Mouse (Mus musculus) liver, embryonic 16.5 days (tissue): ENCODE results near the gene Lemd1. TPM values are rescaled to one million over a fixed set of nuclear protein-coding genes. Genes with fewer than 3 reads are reported as not detected.

Experiments used
- ATAC-seq: fragments of 200-750 bp; cut with Nextera tagmentation; 2 replicates; pipeline ENCODE4 v1.8.0; 2017; ENCODE audit warnings: low read depth, mild to moderate bottlenecking, moderate number of reproducible peaks, moderate library complexity
- H3K27ac ChIP-seq: fragments of 300-500 bp; sonication (generic); 2 replicates; pipeline ENCODE4 v1.5.1; 2014; ENCODE audit warnings: mild to moderate bottlenecking, low read length
- H3K27me3 ChIP-seq: fragments of 300-500 bp; sonication (generic); 2 replicates; pipeline ENCODE4 v1.6.1; 2014; ENCODE audit warnings: low read depth, low read length, mixed read lengths; ENCODE audit not compliant: control insufficient read depth, insufficient read depth
- H3K36me3 ChIP-seq: fragments of 300-500 bp; sonication (generic); 2 replicates; pipeline ENCODE4 v1.6.1; 2014; ENCODE audit warnings: mild to moderate bottlenecking; ENCODE audit not compliant: control insufficient read depth, insufficient read depth
- H3K4me1 ChIP-seq: fragments of 300-500 bp; sonication (generic); 2 replicates; pipeline ENCODE4 v1.6.1; 2014; ENCODE audit warnings: low read depth, low read length, mixed read lengths; ENCODE audit not compliant: control insufficient read depth
- H3K4me2 ChIP-seq: fragments of 300-500 bp; sonication (generic); 2 replicates; pipeline ENCODE4 v1.6.1; 2014; ENCODE audit warnings: low read depth, low read length, mixed read lengths
- H3K4me3 ChIP-seq: fragments of 300-500 bp; sonication (generic); 2 replicates; pipeline ENCODE4 v1.5.1; 2014; ENCODE audit warnings: low read depth, mild to moderate bottlenecking, low read length
- H3K9ac ChIP-seq: fragments of 300-500 bp; sonication (generic); 2 replicates; pipeline ENCODE4 v1.6.1; 2014; ENCODE audit warnings: low read depth, low read length
- H3K9me3 ChIP-seq: fragments of 300-500 bp; sonication (generic); replicated peaks from 2 replicates; pipeline ENCODE4 v1.6.1; 2016; ENCODE audit warnings: low read length; ENCODE audit not compliant: control insufficient read depth
- WGBS: fragments of 180-500 bp; shearing (Covaris S2); extraction: QIAGEN DNeasy Blood & Tissue Kit; methylation state at CpG from one replicate; pipeline ENCODE4 v1.1.7; 2014; ENCODE audit not compliant: insufficient replicate concordance; 5-methylcytosine and 5-hydroxymethylcytosine counted together
- polyA plus RNA-seq: library from polyadenylated mRNA; unstranded; fragments of >200 nt; fragmentation: Nextera tagmentation; extraction: Ambion mirVana; gene quantifications from 2 replicates; pipeline ENCODE4 v1.2.1, GENCODE M21; 2015

Lemd1 gene
- polyA plus RNA-seq, 1 experiment from 2014 or later, result not detected

DNA sequence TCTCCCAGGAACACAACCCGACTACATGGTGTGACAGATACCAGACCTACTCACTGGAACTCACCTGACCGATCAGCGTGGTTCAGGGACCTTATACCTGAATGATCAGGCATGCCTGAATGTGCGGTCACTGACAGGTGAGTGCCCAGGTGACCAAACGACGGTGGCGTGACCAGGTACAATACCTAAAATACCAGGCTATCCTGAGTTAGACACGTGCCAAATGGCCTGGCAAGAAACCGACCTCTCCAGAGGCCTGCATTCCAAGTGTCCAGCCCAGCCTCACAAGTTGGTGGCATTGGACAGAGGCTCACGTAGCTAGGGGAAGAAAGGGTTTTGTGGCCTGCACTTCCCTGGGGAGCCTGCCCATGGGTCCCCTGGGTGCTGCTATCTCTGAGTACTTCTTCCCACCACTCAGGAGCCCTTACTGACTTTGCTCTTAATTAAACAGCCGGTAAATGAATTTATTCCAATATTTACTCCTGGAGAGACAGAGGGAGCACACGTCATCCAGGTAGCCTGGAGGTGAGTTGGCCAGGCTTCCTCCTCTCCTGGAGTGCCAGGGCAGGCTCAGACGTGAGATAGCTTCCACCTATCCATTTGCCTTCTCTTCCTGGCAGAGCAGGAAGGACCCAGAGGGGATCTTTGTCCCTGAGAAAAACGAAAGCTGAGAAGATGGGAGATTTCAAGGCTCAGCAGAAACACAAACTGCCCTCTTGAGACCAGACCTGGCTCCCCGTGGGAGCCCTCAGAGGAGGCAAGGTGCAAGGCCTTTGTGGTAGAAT is 40.2 kb upstream of the Lemd1 start:
- Histone ChIP-seq H3K9me3 (no peaks in the 10 kb centered on the region), H3K9ac (no peak overlapping the region), H3K4me2 (no peak overlapping the region), H3K36me3 (no peaks in the 10 kb centered on the region), H3K4me1 (no peaks in the 10 kb centered on the region), H3K27me3 (no peaks in the 10 kb centered on the region), H3K4me3 (no peak overlapping the region), H3K27ac (no peak overlapping the region)
- WGBS, result 65% methylated on average over 15 of the region's 15 CpGs
- no peak for ATAC-seq

DNA sequence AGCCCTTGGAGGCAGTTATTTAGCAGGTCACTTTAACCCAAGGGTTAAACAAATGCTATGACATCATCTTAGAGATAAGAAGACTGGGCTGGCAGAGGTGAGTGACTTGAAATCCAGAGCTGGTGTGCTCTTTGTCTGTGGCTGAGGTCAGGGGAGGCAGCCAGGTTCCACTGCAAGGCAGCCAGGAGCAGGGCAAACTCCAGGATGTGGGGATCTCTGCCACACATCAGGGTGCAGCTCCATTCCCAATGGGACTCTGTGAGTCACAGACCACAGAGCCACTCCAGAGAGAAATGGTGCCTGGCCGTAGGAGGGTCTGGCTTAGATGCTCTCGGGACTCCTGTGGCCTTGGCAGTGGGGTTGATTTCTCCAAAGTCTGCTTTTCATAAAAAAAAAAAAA is 39.3 kb upstream of the Lemd1 start:
- ATAC-seq, result no peak
- no peaks in the 10 kb centered on the region for H3K27me3 ChIP-seq
- H3K27ac ChIP-seq, result no peak overlapping the region
- no peak overlapping the region for H3K4me2 ChIP-seq
- H3K9me3 ChIP-seq, result no peaks in the 10 kb centered on the region
- H3K36me3 ChIP-seq, result no peaks in the 10 kb centered on the region
- 44% methylated on average over 2 of the region's 2 CpGs for WGBS
- no peak overlapping the region for H3K4me3 ChIP-seq
- H3K9ac ChIP-seq, result no peak overlapping the region
- H3K4me1 ChIP-seq, result no peaks in the 10 kb centered on the region

DNA sequence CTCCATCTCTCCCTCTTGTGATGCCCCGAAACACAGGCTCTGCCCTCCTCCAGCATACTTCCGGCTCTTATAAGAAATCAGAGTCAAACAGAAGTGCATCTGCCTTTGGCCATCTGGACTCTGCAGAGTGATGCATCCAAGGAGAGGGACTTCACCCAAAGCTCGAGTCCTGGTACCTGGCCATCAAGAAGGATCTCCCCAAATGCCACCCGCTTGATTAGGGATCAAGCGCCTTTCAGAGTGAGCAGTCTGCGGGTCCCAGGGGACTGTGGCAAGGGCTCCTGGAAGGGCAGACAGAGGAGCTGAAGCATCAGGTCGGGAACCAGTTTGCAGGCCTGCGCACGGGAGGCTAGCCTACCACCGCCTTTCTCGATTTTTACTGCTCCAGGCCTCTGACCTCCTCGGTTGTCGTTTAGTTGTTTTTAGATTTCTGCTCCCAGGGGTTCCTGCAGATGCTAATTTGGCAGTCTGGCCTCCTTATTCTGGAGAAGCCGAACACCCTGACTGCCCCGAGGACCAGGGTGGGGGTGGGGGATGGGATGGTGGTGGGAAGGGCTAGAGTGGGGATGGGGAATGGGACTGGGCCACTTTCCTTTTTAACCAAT is 38.0 kb upstream of the Lemd1 start:
- 64% methylated on average over 15 of the region's 15 CpGs for WGBS
- Histone ChIP-seq H3K4me3 (no peak overlapping the region), H3K27ac (no peak overlapping the region), H3K4me1 (no peaks in the 10 kb centered on the region), H3K27me3 (peaks cover 6% of the 10 kb centered on the region), H3K4me2 (no peak overlapping the region), H3K9me3 (no peaks in the 10 kb centered on the region), H3K9ac (no peak overlapping the region), H3K36me3 (no peaks in the 10 kb centered on the region)
- ATAC-seq, result no peak

DNA sequence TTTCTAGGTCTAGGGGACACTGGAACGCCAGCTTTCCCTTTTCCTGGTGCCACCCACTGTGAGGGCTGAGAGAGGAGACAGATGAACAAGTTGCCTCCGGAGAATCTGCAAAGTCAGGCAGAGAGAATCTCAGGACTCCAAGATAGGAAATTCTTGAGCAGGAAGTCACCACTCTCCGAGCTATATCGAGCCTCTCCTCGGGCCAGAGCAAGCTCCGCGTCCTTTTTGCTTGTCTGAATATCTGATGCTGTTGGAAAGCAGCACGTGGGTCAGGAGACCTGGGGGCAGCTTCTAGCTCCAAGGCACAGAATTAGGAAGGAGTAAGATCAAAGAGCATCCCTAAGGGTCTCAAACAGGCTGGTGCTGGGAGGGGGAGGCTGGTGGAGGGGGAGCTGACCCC is 37.5 kb upstream of the Lemd1 start:
- ATAC-seq, result no peak
- no peaks in the 10 kb centered on the region for H3K9me3 ChIP-seq
- no peak overlapping the region for H3K4me3 ChIP-seq
- H3K4me2 ChIP-seq, result no peak overlapping the region
- peaks cover 10% of the 10 kb centered on the region for H3K27me3 ChIP-seq
- H3K4me1 ChIP-seq, result no peaks in the 10 kb centered on the region
- 47% methylated on average over 8 of the region's 8 CpGs for WGBS
- H3K27ac ChIP-seq, result no peak overlapping the region
- H3K9ac ChIP-seq, result no peak overlapping the region
- no peaks in the 10 kb centered on the region for H3K36me3 ChIP-seq

DNA sequence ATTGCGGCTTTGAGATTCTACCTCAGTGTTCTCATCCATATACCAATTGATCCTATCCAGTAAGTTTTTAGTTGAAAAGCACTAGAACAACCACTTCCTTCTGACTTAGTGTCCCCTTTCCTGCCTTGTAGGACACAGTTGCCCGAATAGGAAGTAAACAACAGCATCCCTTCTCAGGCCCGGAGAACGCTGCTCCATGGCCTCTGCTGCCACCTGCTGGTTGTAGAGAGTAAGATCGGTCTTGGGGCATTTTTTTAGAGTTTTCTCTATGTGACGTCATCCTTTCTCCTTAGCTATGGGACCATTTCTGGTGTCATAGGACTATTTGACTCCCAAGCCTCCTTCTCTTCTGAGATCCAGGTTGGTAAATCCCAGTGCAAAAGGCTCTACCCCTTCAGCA is 35.5 kb upstream of the Lemd1 start:
- Histone ChIP-seq H3K4me2 (no peak overlapping the region), H3K9ac (no peak overlapping the region), H3K27me3 (peaks cover 14% of the 10 kb centered on the region), H3K4me3 (no peak overlapping the region), H3K36me3 (no peaks in the 10 kb centered on the region), H3K27ac (no peak overlapping the region), H3K4me1 (no peaks in the 10 kb centered on the region), H3K9me3 (no peaks in the 10 kb centered on the region)
- WGBS, result 12% methylated on average over 6 of the region's 6 CpGs
- ATAC-seq, result no peak

DNA sequence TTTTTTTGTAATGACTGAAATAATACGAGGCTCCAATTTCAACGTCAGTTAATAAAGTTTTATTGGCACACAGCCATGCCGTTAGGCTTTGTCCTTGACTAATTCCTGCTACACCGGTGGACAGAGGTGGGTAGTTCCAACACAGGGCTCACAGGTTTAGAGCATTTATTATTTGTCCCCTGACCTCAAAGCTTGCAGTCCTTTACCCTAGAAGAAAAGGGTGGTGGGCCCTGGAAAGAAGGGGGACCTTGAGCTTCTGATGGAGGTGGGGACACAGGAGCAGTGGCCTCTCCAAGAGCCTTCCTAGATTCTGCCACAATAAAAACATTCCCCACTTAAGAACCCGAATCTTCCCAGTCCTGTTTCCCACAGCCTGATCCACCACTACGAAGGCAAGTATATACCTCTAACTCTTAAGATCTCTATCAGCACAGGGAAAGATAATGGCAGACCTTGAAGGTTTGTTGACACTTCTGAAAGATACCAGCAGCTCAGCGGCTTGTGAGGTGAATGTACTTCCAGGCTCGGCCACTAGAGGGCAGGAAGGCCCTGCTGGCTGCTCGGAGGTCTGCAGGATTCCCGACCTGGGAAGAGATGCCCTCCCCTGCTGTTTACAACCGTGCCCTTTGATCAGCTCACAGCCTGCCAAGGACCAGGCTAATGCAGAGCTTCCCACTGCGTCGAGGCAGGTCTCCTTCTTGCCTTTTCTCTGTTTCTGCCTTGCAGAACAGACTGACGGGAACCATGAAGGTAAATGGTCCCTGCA is 34.0 kb upstream of the Lemd1 start:
- H3K27ac ChIP-seq, result no peak overlapping the region
- H3K4me2 ChIP-seq, result no peak overlapping the region
- 21% methylated on average over 14 of the region's 14 CpGs for WGBS
- H3K27me3 ChIP-seq, result peaks cover 14% of the 10 kb centered on the region
- H3K4me1 ChIP-seq, result no peaks in the 10 kb centered on the region
- no peaks in the 10 kb centered on the region for H3K36me3 ChIP-seq
- no peak overlapping the region for H3K9ac ChIP-seq
- ATAC-seq, result no peak
- H3K9me3 ChIP-seq, result no peaks in the 10 kb centered on the region
- no peak overlapping the region for H3K4me3 ChIP-seq

DNA sequence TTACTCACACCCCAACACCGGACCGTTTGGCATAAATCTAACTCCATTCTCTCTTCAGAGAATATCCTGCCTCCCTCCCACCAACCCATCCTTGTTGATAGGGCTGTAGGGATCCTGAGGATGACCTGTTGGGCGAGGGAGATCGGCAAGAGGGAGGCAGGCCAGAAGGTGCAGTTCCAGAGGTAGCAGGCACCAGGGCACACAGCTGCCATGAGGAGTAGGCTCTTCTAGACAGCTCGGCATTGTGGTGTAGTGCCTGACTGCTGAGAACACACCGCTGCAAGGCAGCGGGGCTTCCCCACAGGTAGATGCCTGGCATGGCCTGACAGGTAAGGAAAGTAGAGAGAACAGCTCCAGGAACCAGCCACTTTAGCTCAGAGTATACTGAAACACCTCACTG is 33.4 kb upstream of the Lemd1 start:
- Histone ChIP-seq H3K4me3 (no peak overlapping the region), H3K4me2 (no peak overlapping the region), H3K36me3 (no peaks in the 10 kb centered on the region), H3K27me3 (peaks cover 14% of the 10 kb centered on the region), H3K4me1 (no peaks in the 10 kb centered on the region), H3K9me3 (no peaks in the 10 kb centered on the region), H3K27ac (no peak overlapping the region), H3K9ac (no peak overlapping the region)
- ATAC-seq, result no peak
- 33% methylated on average over 7 of the region's 7 CpGs for WGBS

DNA sequence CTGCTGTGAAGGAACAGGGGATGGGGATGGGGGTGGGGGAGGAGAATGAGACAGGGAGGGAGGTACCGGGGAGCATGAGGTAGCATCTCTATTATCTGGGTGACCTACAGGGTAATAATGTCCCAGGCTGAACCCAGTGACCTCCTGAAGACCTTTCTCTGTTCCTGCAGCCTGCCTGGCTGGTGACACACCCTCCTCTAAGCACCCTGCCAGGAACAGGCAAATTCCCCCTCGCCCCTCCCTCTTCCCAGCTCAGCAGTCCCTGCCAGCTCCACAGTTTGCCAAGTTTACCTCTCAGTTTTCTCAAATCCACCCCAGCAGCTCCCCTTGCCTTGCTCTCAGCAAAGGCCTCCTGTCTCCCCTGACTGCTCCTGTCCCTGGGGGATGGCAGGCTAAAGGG is 32.5 kb upstream of the Lemd1 start:
- ATAC-seq, result no peak
- Histone ChIP-seq H3K4me2 (no peak overlapping the region), H3K27ac (no peak overlapping the region), H3K9me3 (no peaks in the 10 kb centered on the region), H3K9ac (no peak overlapping the region), H3K27me3 (peaks cover 14% of the 10 kb centered on the region), H3K36me3 (no peaks in the 10 kb centered on the region), H3K4me3 (no peak overlapping the region), H3K4me1 (no peaks in the 10 kb centered on the region)
- 18% methylated on average over 2 of the region's 2 CpGs for WGBS

DNA sequence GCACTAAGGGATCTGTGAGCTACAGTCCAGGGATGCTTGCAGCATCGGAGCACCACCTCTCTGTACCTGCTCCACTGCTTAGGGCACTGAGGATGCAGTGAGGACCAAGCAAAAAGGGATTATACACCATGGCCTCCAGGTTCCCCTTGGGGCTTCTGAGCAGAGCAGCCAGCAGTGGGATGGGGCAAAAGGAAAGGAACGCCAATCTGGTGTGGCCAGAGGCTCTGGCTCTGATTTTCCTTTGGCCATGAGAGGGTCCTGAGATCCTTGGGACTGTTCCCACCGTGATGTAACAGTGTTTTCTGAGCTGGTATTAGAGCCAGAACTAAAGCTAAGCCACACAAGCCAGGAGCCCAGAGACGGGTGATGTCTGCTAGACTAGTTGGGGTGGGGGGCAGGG is 31.6 kb upstream of the Lemd1 start:
- no peaks in the 10 kb centered on the region for H3K9me3 ChIP-seq
- no peak overlapping the region for H3K9ac ChIP-seq
- no peaks in the 10 kb centered on the region for H3K36me3 ChIP-seq
- 40% methylated on average over 4 of the region's 4 CpGs for WGBS
- peaks cover 14% of the 10 kb centered on the region for H3K27me3 ChIP-seq
- H3K27ac ChIP-seq, result no peak overlapping the region
- no peak for ATAC-seq
- no peak overlapping the region for H3K4me3 ChIP-seq
- H3K4me2 ChIP-seq, result no peak overlapping the region
- H3K4me1 ChIP-seq, result no peaks in the 10 kb centered on the region
